Mouse (Mus musculus): ENCODE results near the gene Stk39. TPM values are rescaled to one million over a fixed set of nuclear protein-coding genes. Genes with fewer than 3 reads are reported as not detected.

The Stk39 gene
- total and polyA plus RNA-seq, 2 experiments from 2014 or later = 23.0 to 25.5 TPM

GRCm38 (mm10) chr2:68411201-68411600, 60.9 kb downstream of the Stk39 start:
- Histone ChIP-seq H3K4me2 (ENCODE audit: low read depth) (no peak overlapping the region), H3K27ac (ENCODE audit: low read depth, low read length) (no peak overlapping the region), H3K9ac (no peak overlapping the region), H3K27me3 (ENCODE audit: insufficient read depth, low read length) (no peaks in the 10 kb centered on the region), H3K9me3 (ENCODE audit: low read length) (no peaks in the 10 kb centered on the region), H3K4me3 (ENCODE audit: low read depth, low read length) (no peak overlapping the region), H3K4me1 (ENCODE audit: insufficient read depth) (0 out of 2 replicates have a peak, but pooled peaks cover 5% of the 10 kb centered on the region), H3K36me3 (ENCODE audit: insufficient read depth) (no peaks in the 10 kb centered on the region)
- 43% methylated on average over 8 of the region's 8 CpGs for WGBS
- DNase-seq = no peak
- no peak for ATAC-seq
- no peak for TF ChIP-seq CTCF (IDR thresholded peaks at IDR 0.05; ENCODE audit: low read depth)

- Histone ChIP-seq H3K4me3 (ENCODE audit: low read depth, low read length) (no peak overlapping the region), H3K4me2 (ENCODE audit: low read depth) (no peak overlapping the region), H3K9me3 (ENCODE audit: low read length) (no peaks in the 10 kb centered on the region), H3K27ac (ENCODE audit: low read depth, low read length) (no peak overlapping the region), H3K27me3 (ENCODE audit: insufficient read depth, low read length) (no peaks in the 10 kb centered on the region), H3K9ac (no peak overlapping the region), H3K36me3 (ENCODE audit: insufficient read depth) (no peaks in the 10 kb centered on the region), H3K4me1 (ENCODE audit: insufficient read depth) (0 out of 2 replicates have a peak, but pooled peaks cover 5% of the 10 kb centered on the region)
- 71% methylated on average over 12 of the region's 12 CpGs for WGBS
- ATAC-seq (no peak), DNase-seq (no peak)
- TF ChIP-seq CTCF (IDR thresholded peaks at IDR 0.05; ENCODE audit: low read depth) = no peak
Observed at GRCm38 (mm10) chr2:68409640-68410215, 62.3 kb downstream of the Stk39 start.

GRCm38 (mm10) chr2:68408271-68408980, 63.6 kb downstream of the Stk39 start:
- no peak for TF ChIP-seq CTCF (IDR thresholded peaks at IDR 0.05; ENCODE audit: low read depth)
- Histone ChIP-seq H3K9ac (no peak overlapping the region), H3K27ac (ENCODE audit: low read depth, low read length) (no peak overlapping the region), H3K4me3 (ENCODE audit: low read depth, low read length) (no peak overlapping the region), H3K4me2 (ENCODE audit: low read depth) (0 out of 2 replicates have a peak overlapping the region, but pooled peaks have one; percentile 4), H3K4me1 (ENCODE audit: insufficient read depth) (0 out of 2 replicates have a peak, but pooled peaks cover 9% of the 10 kb centered on the region), H3K27me3 (ENCODE audit: insufficient read depth, low read length) (no peaks in the 10 kb centered on the region), H3K9me3 (ENCODE audit: low read length) (no peaks in the 10 kb centered on the region), H3K36me3 (ENCODE audit: insufficient read depth) (no peaks in the 10 kb centered on the region)
- peak; percentile 13; the same call in 1 of the 2 replicates for ATAC-seq
- 34% methylated on average over 17 of the region's 17 CpGs for WGBS
- peak; percentile 31 for DNase-seq

GRCm38 (mm10) chr2:68407179-68407950, 64.7 kb downstream of the Stk39 start:
- DNase-seq (no peak), ATAC-seq (no peak)
- H3K9me3 ChIP-seq (ENCODE audit: low read length) = no peaks in the 10 kb centered on the region
- 51% methylated on average over 12 of the region's 12 CpGs for WGBS
- H3K9ac ChIP-seq = no peak overlapping the region
- no peaks in the 10 kb centered on the region for H3K36me3 ChIP-seq (ENCODE audit: insufficient read depth)
- TF ChIP-seq CTCF (IDR thresholded peaks at IDR 0.05; ENCODE audit: low read depth) = no peak
- 0 out of 2 replicates have a peak, but pooled peaks cover 9% of the 10 kb centered on the region for H3K4me1 ChIP-seq (ENCODE audit: insufficient read depth)
- H3K4me2 ChIP-seq (ENCODE audit: low read depth) = no peak overlapping the region
- no peak overlapping the region for H3K27ac ChIP-seq (ENCODE audit: low read depth, low read length)
- no peak overlapping the region for H3K4me3 ChIP-seq (ENCODE audit: low read depth, low read length)
- H3K27me3 ChIP-seq (ENCODE audit: insufficient read depth, low read length) = no peaks in the 10 kb centered on the region

GRCm38 (mm10) chr2:68406571-68407074, 65.4 kb downstream of the Stk39 start:
- Histone ChIP-seq H3K9ac (no peak overlapping the region), H3K9me3 (ENCODE audit: low read length) (no peaks in the 10 kb centered on the region), H3K27me3 (ENCODE audit: insufficient read depth, low read length) (no peaks in the 10 kb centered on the region), H3K4me1 (ENCODE audit: insufficient read depth) (0 out of 2 replicates have a peak, but pooled peaks cover 9% of the 10 kb centered on the region), H3K36me3 (ENCODE audit: insufficient read depth) (no peaks in the 10 kb centered on the region), H3K4me3 (ENCODE audit: low read depth, low read length) (no peak overlapping the region), H3K4me2 (ENCODE audit: low read depth) (no peak overlapping the region), H3K27ac (ENCODE audit: low read depth, low read length) (no peak overlapping the region)
- TF ChIP-seq CTCF (IDR thresholded peaks at IDR 0.05; ENCODE audit: low read depth) = no peak
- ATAC-seq (no peak), DNase-seq (no peak)
- 22% methylated on average over 12 of the region's 12 CpGs for WGBS

- peak overlapping the region; percentile 20 for H3K4me3 ChIP-seq (ENCODE audit: low read depth, low read length)
- H3K9me3 ChIP-seq (ENCODE audit: low read length) = no peaks in the 10 kb centered on the region
- no peak overlapping the region for H3K27ac ChIP-seq (ENCODE audit: low read depth, low read length)
- WGBS = 16% methylated on average over 16 of the region's 16 CpGs
- 0 out of 2 replicates have a peak, but pooled peaks cover 9% of the 10 kb centered on the region for H3K4me1 ChIP-seq (ENCODE audit: insufficient read depth)
- DNase-seq (no peak), ATAC-seq (peak; percentile 70)
- peak overlapping the region; percentile 38 for H3K4me2 ChIP-seq (ENCODE audit: low read depth)
- no peaks in the 10 kb centered on the region for H3K27me3 ChIP-seq (ENCODE audit: insufficient read depth, low read length)
- TF ChIP-seq CTCF (IDR thresholded peaks at IDR 0.05; ENCODE audit: low read depth) = no peak
- H3K9ac ChIP-seq = no peak overlapping the region
- no peaks in the 10 kb centered on the region for H3K36me3 ChIP-seq (ENCODE audit: insufficient read depth)
Observed at GRCm38 (mm10) chr2:68405163-68405715, 66.8 kb downstream of the Stk39 start.

Measured in forebrain, postnatal 0 days (tissue).